Mouse (Mus musculus) hindbrain, embryonic 16.5 days (tissue): ENCODE results near the gene Urah. TPM values are rescaled to one million over a fixed set of nuclear protein-coding genes. Genes with fewer than 3 reads are reported as not detected.

Experiments
- ATAC-seq: fragments of 200-750 bp; cut with Nextera tagmentation; 2 replicates; pipeline ENCODE4 v1.8.0; 2017; ENCODE audit warnings: moderate TSS enrichment, moderate library complexity
- H3K27ac ChIP-seq: fragments of 300-500 bp; sonication (generic); 2 replicates; pipeline ENCODE4 v1.5.1; 2014; ENCODE audit warnings: low read depth, mild to moderate bottlenecking, control low read depth, low read length, moderate library complexity
- H3K27me3 ChIP-seq: fragments of 300-500 bp; sonication (generic); replicated peaks from 2 replicates; pipeline ENCODE4 v1.6.1; 2014; ENCODE audit warnings: low read length; ENCODE audit not compliant: control insufficient read depth, insufficient read depth
- H3K36me3 ChIP-seq: fragments of 300-500 bp; sonication (generic); 2 replicates; pipeline ENCODE4 v1.6.1; 2014; ENCODE audit warnings: mild to moderate bottlenecking, low read length, moderate library complexity, mixed read lengths; ENCODE audit not compliant: control insufficient read depth, insufficient read depth
- H3K4me1 ChIP-seq: fragments of 300-500 bp; sonication (generic); 2 replicates; pipeline ENCODE4 v1.6.1; 2014; ENCODE audit warnings: low read depth, low read length; ENCODE audit not compliant: control insufficient read depth, insufficient read depth
- H3K4me2 ChIP-seq: fragments of 300-500 bp; sonication (generic); 2 replicates; pipeline ENCODE4 v1.6.1; 2014; ENCODE audit warnings: mild to moderate bottlenecking, low read length, control low read depth, moderate library complexity
- H3K4me3 ChIP-seq: fragments of 300-500 bp; sonication (generic); 2 replicates; pipeline ENCODE4 v1.5.1; 2014; ENCODE audit warnings: mild to moderate bottlenecking, low read length, control low read depth, moderate library complexity
- H3K9ac ChIP-seq: fragments of 300-500 bp; sonication (generic); 2 replicates; pipeline ENCODE4 v1.6.1; 2014; ENCODE audit warnings: low read depth, mild to moderate bottlenecking, control low read depth, low read length, moderate library complexity
- H3K9me3 ChIP-seq: fragments of 300-500 bp; sonication (generic); 2 replicates; pipeline ENCODE4 v1.6.1; 2014; ENCODE audit warnings: mild to moderate bottlenecking, low read length, moderate library complexity; ENCODE audit not compliant: control insufficient read depth
- WGBS: fragments of 180-500 bp; shearing (Covaris S2); extraction: QIAGEN DNeasy Blood & Tissue Kit; methylation state at CpG from one replicate; pipeline ENCODE4 v1.1.7; 2014; 5-methylcytosine and 5-hydroxymethylcytosine counted together
- polyA plus RNA-seq: library from polyadenylated mRNA; unstranded; fragments of >200 nt; fragmentation: Nextera tagmentation; extraction: Ambion mirVana; gene quantifications from 2 replicates; pipeline ENCODE4 v1.2.1, GENCODE M21; 2015

The Urah gene
- polyA plus RNA-seq, 1 experiment from 2014 or later = not detected

DNA sequence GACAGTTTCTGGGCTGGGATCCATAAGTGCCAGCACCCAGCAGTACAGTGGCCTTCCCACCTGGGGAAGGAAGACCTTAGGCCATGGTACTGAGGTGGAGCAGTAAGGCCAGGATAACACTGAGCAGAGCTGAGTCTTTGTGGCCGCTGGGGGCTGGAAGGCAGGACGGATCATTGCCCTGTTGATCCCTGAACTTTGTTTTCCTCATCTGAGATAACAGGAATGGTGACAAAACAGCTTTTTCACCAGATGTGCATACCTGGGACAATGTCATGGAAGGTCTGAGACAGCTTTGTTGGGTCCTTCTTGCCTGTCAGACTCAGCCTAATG, 905 bp downstream of the Urah start:
- Histone ChIP-seq H3K4me1 (no peaks in the 10 kb centered on the region), H3K4me2 (no peak overlapping the region), H3K9ac (no peak overlapping the region), H3K27ac (no peak overlapping the region), H3K9me3 (no peaks in the 10 kb centered on the region), H3K36me3 (no peaks in the 10 kb centered on the region), H3K4me3 (no peak overlapping the region), H3K27me3 (no peaks in the 10 kb centered on the region)
- ATAC-seq = no peak
- WGBS = 89% methylated on average over 2 of the region's 2 CpGs

DNA sequence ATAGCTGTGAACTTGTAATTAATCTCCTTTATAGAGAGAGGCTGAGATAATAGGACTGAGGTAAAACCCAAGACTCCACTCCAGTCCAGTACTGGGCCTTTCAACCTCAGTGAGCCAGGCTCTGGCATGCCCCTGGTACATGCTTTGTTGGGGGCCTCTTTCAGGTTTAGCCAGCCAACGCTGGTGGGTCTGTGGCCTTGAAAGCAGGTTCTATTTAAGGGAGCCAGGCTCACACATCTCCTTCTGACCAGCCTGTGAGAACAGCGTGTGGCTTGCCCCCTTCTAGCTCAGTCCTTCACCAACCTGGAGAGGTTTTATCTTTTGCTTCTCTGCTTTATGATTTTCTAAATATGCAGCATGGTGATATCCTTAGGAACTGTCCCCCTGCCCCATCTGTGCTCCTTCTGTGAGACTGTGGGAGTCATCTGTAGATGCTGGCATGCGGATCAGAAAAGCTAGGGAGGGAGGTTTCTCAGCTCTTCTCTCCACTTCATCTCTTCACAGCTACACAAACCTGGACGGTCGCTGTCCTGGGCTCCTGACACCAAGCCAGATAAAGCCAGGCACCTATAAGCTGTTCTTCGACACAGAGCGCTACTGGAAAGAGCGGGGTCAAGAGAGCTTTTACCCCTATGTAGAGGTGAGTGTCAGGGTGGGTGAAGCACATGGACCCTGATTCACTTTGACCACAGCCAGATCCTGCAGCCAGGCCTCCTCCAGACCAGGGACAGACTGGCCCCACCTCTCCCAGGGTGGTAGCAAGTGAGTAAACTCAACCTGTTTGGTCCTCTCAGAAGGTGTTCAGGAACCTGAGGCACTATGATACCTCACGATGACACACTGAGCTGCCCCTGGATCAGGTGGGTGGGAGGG, 1.7 kb downstream of the Urah start:
- Histone ChIP-seq H3K36me3 (no peaks in the 10 kb centered on the region), H3K4me2 (no peak overlapping the region), H3K27me3 (0 out of 2 replicates have a peak, but pooled peaks cover 4% of the 10 kb centered on the region), H3K27ac (no peak overlapping the region), H3K9me3 (no peaks in the 10 kb centered on the region), H3K9ac (no peak overlapping the region), H3K4me3 (no peak overlapping the region), H3K4me1 (no peaks in the 10 kb centered on the region)
- WGBS = 85% methylated on average over 9 of the region's 9 CpGs
- no peak for ATAC-seq

DNA sequence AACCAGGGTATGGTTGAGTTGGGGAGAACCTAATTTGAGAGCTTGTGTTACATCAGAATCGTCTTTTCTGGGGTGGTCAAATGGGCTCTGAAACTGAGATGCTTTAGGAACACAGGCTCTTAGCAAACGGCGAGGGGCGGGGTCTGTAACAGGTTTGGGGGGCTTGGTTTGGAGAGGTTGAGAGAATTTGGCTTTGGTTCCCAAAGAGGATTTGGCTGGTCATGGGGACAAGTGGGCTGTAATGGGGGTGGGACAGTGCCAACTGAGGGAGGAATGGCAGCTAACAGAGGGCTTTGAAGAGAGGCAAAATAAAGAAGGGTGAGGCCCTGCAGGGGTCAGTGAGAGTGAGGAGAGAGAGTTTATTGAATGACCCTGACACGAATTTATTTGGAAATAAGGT, 4.7 kb downstream of the Urah start:
- Histone ChIP-seq H3K36me3 (no peaks in the 10 kb centered on the region), H3K27me3 (0 out of 2 replicates have a peak, but pooled peaks cover 6% of the 10 kb centered on the region), H3K4me2 (no peak overlapping the region), H3K4me3 (no peak overlapping the region), H3K9me3 (no peaks in the 10 kb centered on the region), H3K9ac (no peak overlapping the region), H3K27ac (no peak overlapping the region), H3K4me1 (no peaks in the 10 kb centered on the region)
- no peak for ATAC-seq
- 66% methylated on average over 5 of the region's 5 CpGs for WGBS

DNA sequence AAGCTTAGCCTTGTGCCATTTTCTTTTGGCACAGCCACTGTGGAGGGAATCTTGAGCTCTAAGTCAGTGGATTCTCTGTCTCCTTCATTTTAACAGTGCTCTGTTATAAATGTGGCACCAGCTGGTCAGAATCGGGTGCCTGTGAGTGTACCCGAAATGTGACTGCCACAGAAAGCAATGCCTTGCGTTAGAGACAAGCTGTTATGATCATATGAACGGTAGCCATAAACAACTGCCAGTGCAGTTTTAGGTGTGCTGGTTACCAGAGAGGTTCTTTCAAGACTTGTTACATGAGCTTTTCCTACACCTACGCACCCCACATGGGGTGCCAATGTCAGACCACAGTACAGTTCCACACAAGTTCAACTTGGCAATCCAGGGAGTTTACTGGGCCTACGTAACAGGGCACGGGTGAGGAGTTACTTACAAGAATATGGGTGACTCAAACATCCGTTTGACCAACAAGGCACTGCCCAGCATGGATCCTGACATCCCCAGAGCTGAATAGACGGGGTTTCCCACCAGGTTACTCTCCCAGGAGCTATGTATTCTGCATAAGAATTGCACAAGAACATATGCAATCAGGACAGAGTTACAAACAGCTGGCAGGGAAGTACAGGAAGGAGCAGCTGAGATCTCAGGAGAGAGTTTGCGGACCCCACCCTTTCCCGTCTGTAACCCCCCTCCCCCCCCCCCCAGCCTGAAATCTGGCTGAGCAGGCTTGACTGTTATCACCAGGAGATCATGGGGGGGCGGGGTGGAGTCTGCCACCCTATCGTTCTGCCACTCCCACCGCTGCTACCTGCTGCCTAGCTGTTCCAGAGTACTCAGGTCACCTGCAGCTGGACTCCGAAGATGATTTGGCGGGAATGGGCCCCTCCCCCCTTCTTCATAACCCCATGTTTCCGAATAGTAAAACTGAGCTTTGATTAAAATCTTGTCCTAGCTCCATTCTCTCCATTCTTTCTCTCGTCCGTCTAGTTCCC, 6.2 kb downstream of the Urah start:
- no peak overlapping the region for H3K9ac ChIP-seq
- ATAC-seq = no peak
- H3K36me3 ChIP-seq = no peaks in the 10 kb centered on the region
- H3K27ac ChIP-seq = no peak overlapping the region
- no peak overlapping the region for H3K4me3 ChIP-seq
- H3K4me2 ChIP-seq = no peak overlapping the region
- H3K4me1 ChIP-seq = no peaks in the 10 kb centered on the region
- H3K27me3 ChIP-seq = 0 out of 2 replicates have a peak, but pooled peaks cover 6% of the 10 kb centered on the region
- no peaks in the 10 kb centered on the region for H3K9me3 ChIP-seq
- WGBS = 42% methylated on average over 19 of the region's 19 CpGs

DNA sequence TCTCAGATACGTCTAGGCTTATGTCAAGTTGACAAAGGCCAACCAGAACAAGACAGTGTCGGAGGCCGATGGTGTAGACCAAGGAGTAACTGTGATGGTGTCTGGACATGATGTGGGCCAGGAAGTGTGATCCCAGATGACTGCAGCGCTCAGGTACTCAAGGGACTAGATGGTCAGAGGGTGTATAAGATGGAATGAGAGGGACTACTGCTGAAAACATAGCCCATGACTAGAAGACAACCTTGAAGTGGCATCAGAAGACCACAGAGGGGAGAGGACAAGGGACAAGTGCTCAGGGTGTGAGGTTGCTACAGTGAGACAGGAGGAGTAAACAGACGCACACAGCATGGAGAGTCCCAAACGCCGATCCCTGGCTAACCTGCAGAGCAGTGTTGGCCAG, 9.0 kb downstream of the Urah start:
- no peak overlapping the region for H3K27ac ChIP-seq
- 79% methylated on average over 7 of the region's 7 CpGs for WGBS

DNA sequence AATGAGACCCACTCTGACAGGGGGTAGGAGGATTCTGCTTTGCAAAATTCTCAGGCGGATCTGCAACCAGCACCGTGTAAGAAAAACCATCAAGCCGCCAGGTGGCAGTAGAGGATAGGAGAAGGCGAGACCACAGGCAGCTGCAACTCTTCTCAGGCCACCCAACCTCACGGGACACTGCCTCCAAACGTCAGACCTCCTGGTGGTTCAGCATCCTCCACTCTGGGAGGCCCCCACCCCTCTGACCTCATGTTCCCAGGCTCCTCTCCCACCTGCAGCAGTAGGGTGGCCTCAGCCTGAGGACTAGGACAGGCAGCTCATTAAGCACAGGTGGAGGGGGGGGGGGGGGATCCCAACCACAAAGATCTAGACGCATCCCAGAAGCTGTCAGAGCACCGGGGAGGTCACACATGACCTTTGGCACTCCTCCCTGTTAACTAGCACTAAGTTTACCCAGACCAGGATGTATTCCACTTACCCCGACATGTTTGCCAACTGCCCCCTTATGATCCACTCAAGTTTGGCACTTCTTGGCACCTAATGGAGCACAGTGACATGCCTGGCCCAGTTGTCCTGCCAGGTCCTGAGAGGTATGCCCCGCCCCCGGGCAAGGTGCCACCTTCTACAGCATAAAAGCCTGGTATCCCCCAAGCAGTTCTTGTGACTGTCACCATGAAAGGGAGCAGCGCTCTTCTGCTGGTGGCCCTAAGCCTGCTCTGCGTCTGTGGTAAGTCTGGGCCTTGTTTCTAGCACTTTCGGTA, 10.3 kb downstream of the Urah start, which contains the start of gene Scgb1c1:
Scgb1c1 (plus strand) TSS at position 643 of the 761 bp plus-strand sequence.
- H3K36me3 ChIP-seq = no peaks in the 10 kb centered on the region
- 29% methylated on average over 14 of the region's 14 CpGs for WGBS
- H3K4me1 ChIP-seq = no peaks in the 10 kb centered on the region
- H3K4me3 ChIP-seq = no peak within 1 kb of the TSS
- no peaks in the 10 kb centered on the region for H3K9me3 ChIP-seq
- 0 out of 2 replicates have a peak, but pooled peaks cover 6% of the 10 kb centered on the region for H3K27me3 ChIP-seq
- H3K9ac ChIP-seq = no peak within 1 kb of the TSS
- H3K4me2 ChIP-seq = no peak within 1 kb of the TSS
- no peak within 1 kb of the TSS for H3K27ac ChIP-seq
- peak; percentile 85 for ATAC-seq

More for the DNA sequence above, 9.0 kb downstream of the Urah start:
- no peak overlapping the region for H3K9ac ChIP-seq
- H3K4me1 ChIP-seq = no peaks in the 10 kb centered on the region
- no peaks in the 10 kb centered on the region for H3K9me3 ChIP-seq
- H3K4me3 ChIP-seq = no peak overlapping the region
- H3K4me2 ChIP-seq = no peak overlapping the region
- no peak for ATAC-seq
- no peaks in the 10 kb centered on the region for H3K36me3 ChIP-seq
- H3K27me3 ChIP-seq = 0 out of 2 replicates have a peak, but pooled peaks cover 6% of the 10 kb centered on the region

DNA sequence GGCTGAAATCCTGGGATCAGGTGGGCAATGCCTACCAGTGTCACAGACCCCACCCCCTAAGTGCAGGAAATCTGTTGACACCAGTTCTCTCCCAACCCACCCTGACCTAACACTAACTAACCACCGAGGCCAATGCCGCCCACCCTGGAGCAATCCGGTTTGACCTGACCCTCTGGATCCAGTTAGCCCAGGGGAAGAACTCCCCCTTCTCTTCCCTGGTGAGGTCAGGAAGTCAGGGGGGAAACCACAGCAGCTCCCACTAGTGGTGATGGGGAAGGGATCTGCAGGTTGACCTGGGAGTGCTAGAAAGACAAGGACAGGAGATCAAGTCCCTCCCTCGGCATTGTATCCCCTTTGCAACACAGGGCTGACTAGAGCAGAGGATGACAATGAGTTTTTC, 10.9 kb downstream of the Urah start:
- Histone ChIP-seq H3K9ac (no peak overlapping the region), H3K4me2 (no peak overlapping the region), H3K27me3 (0 out of 2 replicates have a peak, but pooled peaks cover 6% of the 10 kb centered on the region), H3K9me3 (no peaks in the 10 kb centered on the region), H3K4me1 (no peaks in the 10 kb centered on the region), H3K4me3 (no peak overlapping the region), H3K36me3 (no peaks in the 10 kb centered on the region), H3K27ac (no peak overlapping the region)
- no peak for ATAC-seq
- 54% methylated on average over 4 of the region's 4 CpGs for WGBS

DNA sequence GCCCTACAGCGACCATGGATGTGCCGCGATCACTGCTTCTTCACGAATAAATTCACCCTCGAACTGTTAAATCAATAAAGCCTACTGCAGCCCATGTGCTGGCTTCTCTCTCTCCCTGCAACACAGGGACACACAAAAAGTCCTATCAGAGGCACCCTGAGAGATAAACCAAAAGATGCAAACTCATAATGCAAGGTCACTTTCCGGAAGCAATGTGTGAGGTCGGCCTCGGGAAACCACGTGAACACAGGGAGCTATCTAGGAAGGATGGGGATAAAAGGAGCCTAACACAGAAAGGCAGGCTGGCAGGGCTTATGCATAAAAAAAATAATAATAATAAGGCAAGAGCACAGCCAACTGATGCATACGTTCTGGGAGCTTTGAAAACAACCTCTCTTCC, 11.9 kb downstream of the Urah start:
- no peak overlapping the region for H3K4me3 ChIP-seq
- H3K9ac ChIP-seq = no peak overlapping the region
- no peak overlapping the region for H3K4me2 ChIP-seq
- H3K4me1 ChIP-seq = no peaks in the 10 kb centered on the region
- 90% methylated on average over 10 of the region's 10 CpGs for WGBS
- no peaks in the 10 kb centered on the region for H3K9me3 ChIP-seq
- H3K27ac ChIP-seq = no peak overlapping the region
- no peak for ATAC-seq
- peaks cover 4% of the 10 kb centered on the region for H3K36me3 ChIP-seq
- H3K27me3 ChIP-seq = 0 out of 2 replicates have a peak, but pooled peaks cover 3% of the 10 kb centered on the region
